Mouse (Mus musculus) megakaryocyte, embryonic 14.5 days (primary cell): ENCODE measurements at regions not wholly inside any gene's neighbourhood (a gene's known extent, or its start where the extent isn't known, plus 50 kb on each side); places are given as distances from the start of the nearest gene placed in this dataset.

Experiments used
- H3K27me3 ChIP-seq: replicated peaks from 2 replicates; pipeline ENCODE3; 2012; ENCODE audit warnings: inconsistent platforms
- H3K36me3 ChIP-seq: replicated peaks from 2 replicates; pipeline ENCODE3; 2012; ENCODE audit warnings: low read length, inconsistent platforms, mixed read lengths
- H3K4me1 ChIP-seq: 2 replicates; pipeline ENCODE4 v1.6.1; 2012; ENCODE audit warnings: inconsistent platforms
- H3K4me3 ChIP-seq: replicated peaks from 2 replicates; pipeline ENCODE3; 2012; ENCODE audit warnings: moderate library complexity, mild to moderate bottlenecking, inconsistent platforms
- H3K9me3 ChIP-seq: 2 replicates; pipeline ENCODE4 v1.6.1; 2012; ENCODE audit warnings: inconsistent platforms
- FLI1 ChIP-seq: IDR thresholded peaks from 2 replicates; pipeline ENCODE4 v1.6.1; 2012; ENCODE audit warnings: low read length, inconsistent platforms, mixed read lengths
- GATA1 ChIP-seq: IDR thresholded peaks from 3 replicates; pipeline ENCODE4 v1.6.1; 2012; ENCODE audit warnings: mixed read lengths, low read length, inconsistent platforms, borderline replicate concordance

DNA sequence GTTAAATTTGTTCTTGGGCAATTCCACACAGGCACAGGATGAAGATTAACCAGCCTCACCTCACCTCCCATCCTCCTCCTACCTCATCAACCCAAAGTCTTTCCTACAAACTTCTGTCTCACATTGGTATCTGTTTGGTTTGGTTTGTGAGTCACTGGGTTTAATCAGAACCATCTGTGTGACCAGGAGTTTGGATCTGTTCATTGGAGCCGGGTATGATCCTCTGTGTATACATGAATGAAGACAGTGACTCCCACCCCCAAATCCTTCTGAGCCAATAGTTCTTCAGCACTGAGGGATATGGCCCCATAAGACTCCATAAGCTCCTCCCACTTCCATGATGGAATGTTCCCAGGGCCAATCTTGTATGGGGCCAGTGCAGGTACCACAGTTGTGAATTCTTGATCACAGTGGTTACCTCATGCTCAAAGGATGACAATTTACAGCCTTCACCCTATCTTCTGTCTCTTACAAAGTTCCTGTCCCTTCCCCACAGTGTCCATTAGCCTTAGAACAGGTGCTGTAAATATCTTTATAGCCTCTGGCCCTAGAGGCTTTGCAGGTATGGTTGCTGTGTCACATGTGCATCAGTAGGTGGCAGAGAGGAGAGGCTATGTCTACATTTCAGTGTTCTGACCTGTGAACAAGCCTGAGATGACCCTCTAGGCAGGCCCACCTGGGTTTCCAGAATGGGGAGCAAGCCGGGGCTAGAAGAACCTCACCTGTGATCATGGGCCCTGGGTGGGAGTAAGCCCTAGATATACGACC lies 192.5 kb downstream of the Xxylt1 start:
- H3K4me3 ChIP-seq, result no peak overlapping the region
- no peaks in the 10 kb centered on the region for H3K36me3 ChIP-seq
- TF ChIP-seq FLI1 (no peak), GATA1 (no peak)
- peaks cover 35% of the 10 kb centered on the region for H3K9me3 ChIP-seq
- no peaks in the 10 kb centered on the region for H3K4me1 ChIP-seq
- peaks cover 37% of the 10 kb centered on the region for H3K27me3 ChIP-seq

DNA sequence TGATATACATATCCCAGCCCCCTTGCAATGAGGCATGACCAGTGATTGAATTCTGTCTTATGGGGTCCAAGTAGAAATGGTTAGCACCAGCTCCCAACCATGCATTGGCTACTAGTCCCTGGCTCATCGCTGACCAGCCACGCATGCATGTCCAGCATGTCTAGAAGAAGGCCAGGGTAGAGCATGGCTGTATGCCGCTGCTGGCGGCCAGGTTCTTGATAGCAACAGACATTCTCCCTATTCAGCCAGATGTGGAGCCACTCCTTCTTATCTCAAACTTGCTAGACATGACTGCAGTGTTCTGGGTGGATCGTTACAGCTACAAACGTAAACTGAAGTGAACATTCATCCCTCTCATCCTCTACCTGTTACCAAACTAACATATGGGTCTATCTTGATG lies 188.6 kb downstream of the Xxylt1 start:
- no peak for TF ChIP-seq FLI1
- no peak for TF ChIP-seq GATA1
- H3K4me3 ChIP-seq, result no peak overlapping the region

GRCm38 (mm10) chr16:30894086-30894485 lies 187.1 kb downstream of the Xxylt1 start:
- Histone ChIP-seq H3K27me3 (peaks cover 16% of the 10 kb centered on the region), H3K4me1 (no peaks in the 10 kb centered on the region), H3K9me3 (peaks cover 49% of the 10 kb centered on the region), H3K4me3 (no peak overlapping the region), H3K36me3 (no peaks in the 10 kb centered on the region)
- TF ChIP-seq GATA1, result no peak

More for the DNA sequence above, 188.6 kb downstream of the Xxylt1 start:
- Histone ChIP-seq H3K4me1 (no peaks in the 10 kb centered on the region), H3K36me3 (no peaks in the 10 kb centered on the region), H3K9me3 (peaks cover 44% of the 10 kb centered on the region), H3K27me3 (peaks cover 17% of the 10 kb centered on the region)

DNA sequence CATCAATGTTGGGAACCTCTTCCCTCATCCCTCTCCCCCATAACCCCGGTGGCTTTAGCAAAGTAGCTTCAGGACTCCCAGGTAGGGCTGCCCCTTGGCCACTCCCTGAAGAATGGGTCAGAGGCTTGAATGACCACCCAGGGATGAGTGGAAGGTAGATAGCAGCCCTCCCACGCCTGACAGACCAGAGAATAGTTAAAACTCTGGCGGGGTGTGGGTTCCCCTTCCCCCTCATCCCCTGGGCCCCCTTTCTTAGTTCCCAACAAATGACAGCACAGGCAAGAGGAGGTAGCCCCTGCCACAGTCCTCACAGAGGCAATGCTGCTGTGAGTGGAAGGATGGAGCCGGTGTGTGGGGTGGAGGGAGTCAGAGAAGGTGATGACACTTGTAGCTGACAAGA lies 186.2 kb downstream of the Xxylt1 start:
- Histone ChIP-seq H3K4me1 (no peaks in the 10 kb centered on the region), H3K27me3 (peaks cover 16% of the 10 kb centered on the region), H3K4me3 (no peak overlapping the region), H3K36me3 (no peaks in the 10 kb centered on the region), H3K9me3 (peaks cover 51% of the 10 kb centered on the region)
- TF ChIP-seq FLI1, result no peak
- no peak for TF ChIP-seq GATA1

GRCm38 (mm10) chr16:30897371-30897770 lies 183.9 kb downstream of the Xxylt1 start:
- no peak overlapping the region for H3K4me3 ChIP-seq
- TF ChIP-seq FLI1 (no peak), GATA1 (no peak)
- no peaks in the 10 kb centered on the region for H3K4me1 ChIP-seq
- peaks cover 29% of the 10 kb centered on the region for H3K9me3 ChIP-seq
- H3K36me3 ChIP-seq, result no peaks in the 10 kb centered on the region
- H3K27me3 ChIP-seq, result peaks cover 15% of the 10 kb centered on the region

DNA sequence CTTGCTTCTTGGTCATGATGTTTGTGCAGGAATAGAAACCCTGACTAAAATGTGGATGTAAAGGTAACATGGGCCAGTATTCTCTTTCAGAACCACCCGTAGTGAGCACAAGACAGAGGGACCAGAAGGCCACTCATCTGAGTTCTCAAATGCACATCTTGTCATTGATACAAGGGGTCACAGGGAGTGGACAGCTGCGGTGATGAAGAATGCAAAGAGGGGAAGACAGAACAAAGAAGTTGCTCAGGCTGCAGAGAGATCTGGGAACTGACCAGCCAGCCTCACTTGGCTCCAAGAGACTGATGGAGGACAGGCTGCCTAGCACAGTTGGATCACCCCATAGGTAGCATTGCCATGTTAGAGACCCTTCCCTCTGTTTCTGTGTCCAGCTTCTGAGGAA lies 181.1 kb downstream of the Xxylt1 start:
- H3K27me3 ChIP-seq, result peaks cover 19% of the 10 kb centered on the region
- no peaks in the 10 kb centered on the region for H3K4me1 ChIP-seq
- TF ChIP-seq GATA1, result no peak
- TF ChIP-seq FLI1, result no peak
- H3K4me3 ChIP-seq, result no peak overlapping the region
- H3K36me3 ChIP-seq, result no peaks in the 10 kb centered on the region
- H3K9me3 ChIP-seq, result peaks cover 33% of the 10 kb centered on the region

DNA sequence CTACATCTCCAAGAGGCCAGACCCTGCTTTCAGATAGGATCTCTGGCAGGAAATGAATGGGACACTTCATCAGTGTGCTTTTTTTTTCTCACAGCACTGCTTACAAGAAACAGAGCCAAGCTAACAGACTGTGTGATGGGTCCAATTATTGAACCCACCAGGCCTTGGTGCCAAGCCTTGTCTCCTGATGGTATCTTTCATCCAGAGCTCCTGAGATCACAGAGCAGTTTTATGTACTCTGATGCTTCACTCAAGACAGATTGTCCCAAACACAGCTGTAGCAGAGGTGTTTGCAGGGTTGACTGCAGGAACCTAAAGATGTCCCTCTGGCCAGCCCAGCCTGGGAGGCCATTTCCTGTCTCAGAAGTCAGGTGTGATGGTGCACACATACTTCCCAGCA lies 179.9 kb downstream of the Xxylt1 start:
- H3K4me1 ChIP-seq, result no peaks in the 10 kb centered on the region
- no peaks in the 10 kb centered on the region for H3K36me3 ChIP-seq
- peaks cover 19% of the 10 kb centered on the region for H3K27me3 ChIP-seq
- peaks cover 30% of the 10 kb centered on the region for H3K9me3 ChIP-seq
- H3K4me3 ChIP-seq, result no peak overlapping the region
- no peak for TF ChIP-seq GATA1
- no peak for TF ChIP-seq FLI1
